Mouse (Mus musculus): ENCODE data around the gene Olfr96. TPM values are rescaled to one million over a fixed set of nuclear protein-coding genes. Genes with fewer than 3 reads are reported as not detected.
"Not testable (repeated sequence)": the region's sequence is repeated elsewhere in the genome, so short reads cannot be mapped to it uniquely, and the experiment has no call there.

The Olfr96 gene
- polyA plus RNA-seq, 1 experiment from 2014 or later: not detected

- WGBS: 74% methylated on average over 3 of the region's 3 CpGs
- H3K27ac ChIP-seq: no peak within 1 kb of the TSS
- no peaks in the 10 kb centered on the region; the same call in 1 of the 2 replicates for H3K9me3 ChIP-seq (replicated peaks)
- H3K27me3 ChIP-seq: peaks cover 25% of the 10 kb centered on the region
- H3K4me3 ChIP-seq (replicated peaks): no peak within 1 kb of the TSS
- no peak for ATAC-seq (replicated peaks; ENCODE audit: low FRiP score)
- H3K9ac ChIP-seq: no peak within 1 kb of the TSS
- no peak within 1 kb of the TSS for H3K4me2 ChIP-seq
- no peaks in the 10 kb centered on the region for H3K4me1 ChIP-seq
- no peaks in the 10 kb centered on the region for H3K36me3 ChIP-seq
Observed at GRCm38 (mm10) chr17:37213018-37213417, 6.9 kb upstream of the Olfr96 start, which contains the start of gene Olfr95. Gene Olfr95, minus strand, starts transcription at chr17:37213118.

GRCm38 (mm10) chr17:37218486-37218885 lies 1.5 kb upstream of the Olfr96 start:
- H3K27ac ChIP-seq: no peak overlapping the region
- no peak for ATAC-seq (replicated peaks; ENCODE audit: low FRiP score)
- no peaks in the 10 kb centered on the region for H3K36me3 ChIP-seq
- H3K4me2 ChIP-seq: no peak overlapping the region
- H3K4me1 ChIP-seq: no peaks in the 10 kb centered on the region
- H3K9ac ChIP-seq: no peak overlapping the region
- WGBS: 78% methylated on average over 3 of the region's 3 CpGs
- peaks cover 7% of the 10 kb centered on the region; the same call in 1 of the 2 replicates for H3K27me3 ChIP-seq
- H3K9me3 ChIP-seq (replicated peaks): no peaks in the 10 kb centered on the region; the same call in 1 of the 2 replicates
- H3K4me3 ChIP-seq (replicated peaks): no peak overlapping the region

- no peak overlapping the region for H3K4me3 ChIP-seq (replicated peaks)
- peaks cover 7% of the 10 kb centered on the region; the same call in 1 of the 2 replicates for H3K27me3 ChIP-seq
- no peak overlapping the region for H3K27ac ChIP-seq
- no peaks in the 10 kb centered on the region for H3K36me3 ChIP-seq
- no peak overlapping the region for H3K9ac ChIP-seq
- WGBS: 24% methylated on average over 1 of the region's 1 CpGs
- H3K9me3 ChIP-seq (replicated peaks): no peaks in the 10 kb centered on the region; the same call in 1 of the 2 replicates
- H3K4me1 ChIP-seq: no peaks in the 10 kb centered on the region
- no peak overlapping the region for H3K4me2 ChIP-seq
- ATAC-seq (replicated peaks; ENCODE audit: low FRiP score): no peak
Observed at GRCm38 (mm10) chr17:37221879-37222278, 1.9 kb downstream of the Olfr96 start.

- not testable (repeated sequence) for H3K27me3 ChIP-seq; ATAC-seq (replicated peaks; ENCODE audit: low FRiP score); H3K27ac ChIP-seq; H3K4me2 ChIP-seq; H3K9ac ChIP-seq; H3K9me3 ChIP-seq (replicated peaks); H3K4me3 ChIP-seq (replicated peaks); H3K36me3 ChIP-seq; H3K4me1 ChIP-seq
- 88% methylated on average over 2 of the region's 2 CpGs for WGBS
Observed at GRCm38 (mm10) chr17:37237230-37237629, 17.3 kb downstream of the Olfr96 start, which contains the start of gene Olfr97. Gene Olfr97, minus strand, starts transcription at chr17:37237330.

- WGBS: 48% methylated on average over 3 of the region's 3 CpGs
- H3K36me3 ChIP-seq: no peaks in the 10 kb centered on the region
- no peak overlapping the region for H3K4me3 ChIP-seq (replicated peaks)
- ATAC-seq (replicated peaks; ENCODE audit: low FRiP score): no peak
- H3K27me3 ChIP-seq: no peaks in the 10 kb centered on the region
- H3K4me2 ChIP-seq: no peak overlapping the region
- no peaks in the 10 kb centered on the region for H3K9me3 ChIP-seq (replicated peaks)
- no peaks in the 10 kb centered on the region for H3K4me1 ChIP-seq
- no peak overlapping the region for H3K9ac ChIP-seq
- no peak overlapping the region for H3K27ac ChIP-seq
Observed at GRCm38 (mm10) chr17:37242198-37242597, 22.3 kb downstream of the Olfr96 start.

- Histone ChIP-seq H3K9ac (no peak overlapping the region), H3K4me1 (no peaks in the 10 kb centered on the region), H3K27me3 (no peaks in the 10 kb centered on the region), H3K27ac (no peak overlapping the region), H3K9me3 (replicated peaks) (no peaks in the 10 kb centered on the region), H3K4me2 (no peak overlapping the region), H3K4me3 (replicated peaks) (no peak overlapping the region), H3K36me3 (no peaks in the 10 kb centered on the region)
- 35% methylated on average over 5 of the region's 5 CpGs for WGBS
- ATAC-seq (replicated peaks; ENCODE audit: low FRiP score): peak; percentile 71; the same call in 1 of the 2 replicates
Observed at GRCm38 (mm10) chr17:37246715-37247114, 26.8 kb downstream of the Olfr96 start.

GRCm38 (mm10) chr17:37249460-37249859 lies 29.5 kb downstream of the Olfr96 start:
- H3K4me3 ChIP-seq (replicated peaks): no peak overlapping the region
- no peaks in the 10 kb centered on the region for H3K4me1 ChIP-seq
- H3K36me3 ChIP-seq: no peaks in the 10 kb centered on the region
- ATAC-seq (replicated peaks; ENCODE audit: low FRiP score): no peak
- H3K4me2 ChIP-seq: no peak overlapping the region
- H3K27ac ChIP-seq: no peak overlapping the region
- 0 out of 2 replicates have a peak, but pooled peaks cover under 1% of the 10 kb centered on the region for H3K27me3 ChIP-seq
- no peaks in the 10 kb centered on the region for H3K9me3 ChIP-seq (replicated peaks)
- H3K9ac ChIP-seq: no peak overlapping the region

- no peaks in the 10 kb centered on the region for H3K9me3 ChIP-seq (replicated peaks)
- no peak overlapping the region for H3K27ac ChIP-seq
- H3K36me3 ChIP-seq: no peaks in the 10 kb centered on the region
- H3K4me2 ChIP-seq: no peak overlapping the region
- H3K27me3 ChIP-seq: 0 out of 2 replicates have a peak, but pooled peaks cover 4% of the 10 kb centered on the region
- WGBS: 13% methylated on average over 1 of the region's 1 CpGs
- no peaks in the 10 kb centered on the region for H3K4me1 ChIP-seq
- no peak overlapping the region for H3K4me3 ChIP-seq (replicated peaks)
- ATAC-seq (replicated peaks; ENCODE audit: low FRiP score): no peak
- no peak overlapping the region for H3K9ac ChIP-seq
Observed at GRCm38 (mm10) chr17:37250544-37250943, 30.6 kb downstream of the Olfr96 start.

- 82% methylated on average over 1 of the region's 1 CpGs for WGBS
- ATAC-seq (replicated peaks; ENCODE audit: low FRiP score): no peak
- Histone ChIP-seq H3K27ac (no peak within 1 kb of the TSS), H3K27me3 (no peaks in the 10 kb centered on the region), H3K9me3 (replicated peaks) (no peaks in the 10 kb centered on the region), H3K9ac (no peak within 1 kb of the TSS), H3K4me3 (replicated peaks) (no peak within 1 kb of the TSS), H3K4me1 (no peaks in the 10 kb centered on the region), H3K4me2 (no peak within 1 kb of the TSS), H3K36me3 (no peaks in the 10 kb centered on the region)
Observed at GRCm38 (mm10) chr17:37263626-37264025, 43.7 kb downstream of the Olfr96 start, which contains the start of gene Olfr98. Gene Olfr98, minus strand, starts transcription at chr17:37263749.

GRCm38 (mm10) chr17:37270058-37270701 lies 50.2 kb downstream of the Olfr96 start, which contains the start of gene H2-M3:
Gene H2-M3, plus strand, starts transcription at chr17:37270220.
- peaks cover 4% of the 10 kb centered on the region; the same call in 1 of the 2 replicates for H3K4me1 ChIP-seq
- peak within 1 kb of the TSS; percentile 55 for H3K4me3 ChIP-seq (replicated peaks)
- H3K9ac ChIP-seq: 0 out of 2 replicates have a peak within 1 kb of the TSS, but pooled peaks have one; percentile 26
- H3K27ac ChIP-seq: no peak within 1 kb of the TSS
- no peaks in the 10 kb centered on the region for H3K9me3 ChIP-seq (replicated peaks)
- H3K4me2 ChIP-seq: peak within 1 kb of the TSS; percentile 94
- H3K36me3 ChIP-seq: no peaks in the 10 kb centered on the region
- WGBS: 2% methylated on average over 26 of the region's 26 CpGs
- peak; percentile 99 for ATAC-seq (replicated peaks; ENCODE audit: low FRiP score)
- no peaks in the 10 kb centered on the region for H3K27me3 ChIP-seq

- ATAC-seq (replicated peaks; ENCODE audit: low FRiP score): peak; percentile 31
- Histone ChIP-seq H3K9ac (no peak overlapping the region), H3K9me3 (replicated peaks) (no peaks in the 10 kb centered on the region), H3K27ac (no peak overlapping the region), H3K4me1 (peaks cover 4% of the 10 kb centered on the region; the same call in 1 of the 2 replicates), H3K4me3 (replicated peaks) (peak overlapping the region; percentile 55), H3K36me3 (no peaks in the 10 kb centered on the region), H3K4me2 (peak overlapping the region; percentile 94), H3K27me3 (no peaks in the 10 kb centered on the region)
- 60% methylated on average over 8 of the region's 8 CpGs for WGBS
Observed at GRCm38 (mm10) chr17:37270702-37271092, 50.8 kb downstream of the Olfr96 start.

GRCm38 (mm10) chr17:37275626-37276248 lies 55.8 kb downstream of the Olfr96 start:
- no peak overlapping the region for H3K4me2 ChIP-seq
- H3K36me3 ChIP-seq: no peaks in the 10 kb centered on the region
- H3K4me1 ChIP-seq: no peaks in the 10 kb centered on the region
- WGBS: 71% methylated on average over 2 of the region's 2 CpGs
- no peak for ATAC-seq (replicated peaks; ENCODE audit: low FRiP score)
- H3K9ac ChIP-seq: no peak overlapping the region
- no peak overlapping the region for H3K27ac ChIP-seq
- no peaks in the 10 kb centered on the region for H3K27me3 ChIP-seq
- H3K9me3 ChIP-seq (replicated peaks): no peaks in the 10 kb centered on the region
- H3K4me3 ChIP-seq (replicated peaks): no peak overlapping the region

Data from kidney, embryonic 15.5 days (tissue).